Mouse (Mus musculus): ENCODE data around the gene Ms4a5. TPM values are rescaled to one million over a fixed set of nuclear protein-coding genes. Genes with fewer than 3 reads are reported as not detected.

Gene Ms4a5
- total and polyA plus RNA-seq, 3 experiments, result not detected

DNA sequence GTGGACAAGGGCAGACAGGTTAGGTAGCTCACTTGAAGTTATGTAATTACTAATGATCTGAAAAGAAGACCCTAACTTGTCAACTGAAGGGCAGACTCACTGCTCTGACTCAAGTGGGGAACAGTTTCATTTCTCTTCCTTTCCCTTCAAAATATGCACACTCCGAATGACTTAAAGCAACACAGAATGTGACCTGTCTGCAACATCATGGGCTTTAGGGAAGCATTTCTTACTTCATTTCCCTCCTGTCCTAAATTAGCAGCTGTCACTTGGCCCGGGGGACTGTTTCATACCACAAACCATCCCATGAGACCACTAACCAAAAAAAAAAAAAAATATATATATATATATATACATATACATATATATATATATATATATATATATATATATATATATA, 22.2 kb downstream of the Ms4a5 start:
- Histone ChIP-seq H3K4me1 (ENCODE audit: control insufficient read depth in 1 of 2, insufficient read depth in 2 of 2, low read length in 2 of 2) (no peaks in the 10 kb centered on the region), H3K27ac (ENCODE audit: control insufficient read depth, low read depth, low read length) (no peak overlapping the region), H3K27me3 (ENCODE audit: control insufficient read depth in 1 of 2, insufficient read depth in 2 of 2, low read length in 2 of 2) (no peaks in the 10 kb centered on the region; a peak in 1 of 4 replicates), H3K4me3 (ENCODE audit: control insufficient read depth in 1 of 2, insufficient read depth in 1 of 2, low read depth in 2 of 2, low read length in 2 of 2) (no peak overlapping the region), H3K79me2 (ENCODE audit: control insufficient read depth, insufficient read depth, low read length, poor library complexity) (no peaks in the 10 kb centered on the region), H3K36me3 (ENCODE audit: control insufficient read depth in 1 of 2, insufficient read depth in 2 of 2, low read length in 2 of 2) (no peaks in the 10 kb centered on the region), H3K9ac (ENCODE audit: control insufficient read depth, low read depth, low read length, poor library complexity, severe bottlenecking) (no peak overlapping the region), H3K9me3 (replicated peaks; ENCODE audit: insufficient read depth, low read length) (no peaks in the 10 kb centered on the region)
- DNase-seq (ENCODE audit: low read depth, low spot score), result no peak
- TF ChIP-seq POLR2A (IDR thresholded peaks at IDR 0.05; ENCODE audit: control insufficient read depth in 1 of 2, insufficient read depth in 1 of 2, low read depth in 1 of 2, low read length in 2 of 2, poor library complexity in 1 of 2) (no peak), USF2 (IDR thresholded peaks at IDR 0.05; ENCODE audit: borderline replicate concordance in 1 of 2, insufficient read depth in 1 of 2, low read depth in 1 of 2, low read length in 2 of 2) (no peak), TCF12 (IDR thresholded peaks at IDR 0.05; ENCODE audit: low read depth, low read length) (no peak), NELFE (IDR thresholded peaks at IDR 0.05; ENCODE audit: low read depth, low read length) (no peak), TBP (IDR thresholded peaks at IDR 0.05; ENCODE audit: low read depth, low read length) (no peak), ZC3H11A (IDR thresholded peaks at IDR 0.05; ENCODE audit: low read depth, low read length) (no peak), POLR2AphosphoS5 (IDR thresholded peaks at IDR 0.05; ENCODE audit: borderline replicate concordance, low read depth, low read length) (no peak), E2F4 (IDR thresholded peaks at IDR 0.05; ENCODE audit: borderline replicate concordance, low read depth, low read length) (no peak), ETS1 (IDR thresholded peaks at IDR 0.05; ENCODE audit: low read depth, low read length) (no peak), MEF2A (IDR thresholded peaks at IDR 0.05; ENCODE audit: extremely low read depth, insufficient replicate concordance, low read depth, low read length, poor library complexity, severe bottlenecking) (no peak), HCFC1 (IDR thresholded peaks at IDR 0.05; ENCODE audit: low read depth, low read length) (no peak), MAZ (IDR thresholded peaks at IDR 0.05; ENCODE audit: low read depth, low read length) (no peak)

DNA sequence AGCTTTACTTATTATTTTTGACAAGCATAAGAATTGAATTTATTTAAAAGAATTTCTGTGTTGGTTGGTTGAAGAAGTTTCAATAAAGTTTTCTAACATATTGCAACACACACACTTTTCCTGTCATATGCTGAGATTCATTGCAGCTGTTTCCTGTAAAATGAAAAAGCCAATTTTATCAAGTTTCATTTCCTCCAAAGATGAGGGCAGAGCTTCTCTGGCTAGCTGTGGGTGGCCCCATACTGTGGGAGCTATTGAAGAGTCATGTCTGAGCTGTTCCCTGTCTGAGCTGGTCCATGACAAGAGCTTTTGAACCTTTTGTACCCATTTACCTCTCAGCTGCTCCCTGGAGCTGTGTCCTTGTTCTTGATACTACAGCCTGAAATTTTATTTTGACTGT, 39.4 kb downstream of the Ms4a5 start:
- TF ChIP-seq HCFC1 (IDR thresholded peaks at IDR 0.05; ENCODE audit: low read depth, low read length) (no peak), MAFK (IDR thresholded peaks at IDR 0.05; ENCODE audit: borderline replicate concordance, low read depth, low read length) (no peak), KAT2A (conservative IDR thresholded peaks at IDR 0.05; ENCODE audit: low read depth, low read length) (no peak), MEF2A (IDR thresholded peaks at IDR 0.05; ENCODE audit: extremely low read depth, insufficient replicate concordance, low read depth, low read length, poor library complexity, severe bottlenecking) (no peak), NELFE (IDR thresholded peaks at IDR 0.05; ENCODE audit: low read depth, low read length) (no peak), MYC (IDR thresholded peaks at IDR 0.05; ENCODE audit: low read depth, low read length) (no peak), UBTF (IDR thresholded peaks at IDR 0.05; ENCODE audit: borderline replicate concordance, insufficient read depth, low read depth, low read length) (no peak), USF1 (IDR thresholded peaks at IDR 0.05; ENCODE audit: low read depth, low read length) (no peak)
- H3K79me2 ChIP-seq (ENCODE audit: control insufficient read depth, insufficient read depth, low read length, poor library complexity), result no peaks in the 10 kb centered on the region
- H3K36me3 ChIP-seq (ENCODE audit: control insufficient read depth in 1 of 2, insufficient read depth in 2 of 2, low read length in 2 of 2), result no peaks in the 10 kb centered on the region
- H3K9ac ChIP-seq (ENCODE audit: control insufficient read depth, low read depth, low read length, poor library complexity, severe bottlenecking), result no peak overlapping the region
- no peaks in the 10 kb centered on the region for H3K9me3 ChIP-seq (replicated peaks; ENCODE audit: insufficient read depth, low read length)
- H3K27ac ChIP-seq (ENCODE audit: control insufficient read depth, low read depth, low read length), result no peak overlapping the region
- no peak for DNase-seq (ENCODE audit: low read depth, low spot score)
- no peak overlapping the region for H3K4me3 ChIP-seq (ENCODE audit: control insufficient read depth in 1 of 2, insufficient read depth in 1 of 2, low read depth in 2 of 2, low read length in 2 of 2)
- H3K4me1 ChIP-seq (ENCODE audit: control insufficient read depth in 1 of 2, insufficient read depth in 2 of 2, low read length in 2 of 2), result no peaks in the 10 kb centered on the region
- no peaks in the 10 kb centered on the region for H3K27me3 ChIP-seq (ENCODE audit: control insufficient read depth in 1 of 2, insufficient read depth in 2 of 2, low read length in 2 of 2)

Data from MEL (cell line).